Mouse (Mus musculus): ENCODE measurements at regions not wholly inside any gene's neighbourhood (a gene's known extent, or its start where the extent isn't known, plus 50 kb on each side); places are given as distances from the start of the nearest gene placed in this dataset.

GRCm38 (mm10) chr10:16438414-16438813 is 1284.6 kb upstream of the Cited2 start:
- ATAC-seq (ENCODE audit: insufficient number of reproducible peaks, insufficient read depth, low FRiP score, low TSS enrichment, low read depth), result no peak
- Histone ChIP-seq H3K27ac (no peak overlapping the region), H3K9me3 (no peaks in the 10 kb centered on the region), H3K4me2 (no peak overlapping the region), H3K9ac (no peak overlapping the region), H3K4me1 (peaks cover 4% of the 10 kb centered on the region; the same call in 1 of the 2 replicates), H3K4me3 (no peak overlapping the region), H3K36me3 (no peaks in the 10 kb centered on the region), H3K27me3 (no peaks in the 10 kb centered on the region)
- 86% methylated on average over 4 of the region's 4 CpGs for WGBS

- Histone ChIP-seq H3K4me1 (peaks cover 4% of the 10 kb centered on the region; the same call in 1 of the 2 replicates), H3K27ac (no peak overlapping the region), H3K9me3 (no peaks in the 10 kb centered on the region), H3K9ac (no peak overlapping the region), H3K4me2 (no peak overlapping the region), H3K4me3 (no peak overlapping the region), H3K27me3 (no peaks in the 10 kb centered on the region), H3K36me3 (no peaks in the 10 kb centered on the region)
- WGBS, result 46% methylated on average over 3 of the region's 3 CpGs
- ATAC-seq (ENCODE audit: insufficient number of reproducible peaks, insufficient read depth, low FRiP score, low TSS enrichment, low read depth), result no peak
Observed at GRCm38 (mm10) chr10:16440932-16441640, 1281.9 kb upstream of the Cited2 start.

GRCm38 (mm10) chr10:16441661-16442072 is 1281.4 kb upstream of the Cited2 start:
- H3K4me1 ChIP-seq, result peaks cover 4% of the 10 kb centered on the region; the same call in 1 of the 2 replicates
- H3K9me3 ChIP-seq, result no peaks in the 10 kb centered on the region
- H3K9ac ChIP-seq, result no peak overlapping the region
- H3K4me2 ChIP-seq, result no peak overlapping the region
- ATAC-seq (ENCODE audit: insufficient number of reproducible peaks, insufficient read depth, low FRiP score, low TSS enrichment, low read depth), result no peak
- no peak overlapping the region for H3K27ac ChIP-seq
- no peaks in the 10 kb centered on the region for H3K27me3 ChIP-seq
- no peaks in the 10 kb centered on the region for H3K36me3 ChIP-seq
- H3K4me3 ChIP-seq, result no peak overlapping the region
- 69% methylated on average over 2 of the region's 2 CpGs for whole genome bisulfite sequencing

- Histone ChIP-seq H3K9ac (no peak overlapping the region), H3K4me2 (no peak overlapping the region), H3K4me1 (peaks cover 4% of the 10 kb centered on the region; the same call in 1 of the 2 replicates), H3K9me3 (no peaks in the 10 kb centered on the region), H3K36me3 (no peaks in the 10 kb centered on the region), H3K27ac (no peak overlapping the region), H3K27me3 (no peaks in the 10 kb centered on the region), H3K4me3 (no peak overlapping the region)
- no peak for ATAC-seq (ENCODE audit: insufficient number of reproducible peaks, insufficient read depth, low FRiP score, low TSS enrichment, low read depth)
Observed at GRCm38 (mm10) chr10:16443901-16444300, 1279.1 kb upstream of the Cited2 start.

- ATAC-seq (ENCODE audit: insufficient number of reproducible peaks, insufficient read depth, low FRiP score, low TSS enrichment, low read depth), result no peak
- Histone ChIP-seq H3K4me3 (no peak overlapping the region), H3K4me2 (no peak overlapping the region), H3K9ac (no peak overlapping the region), H3K27me3 (no peaks in the 10 kb centered on the region), H3K4me1 (no peaks in the 10 kb centered on the region), H3K36me3 (no peaks in the 10 kb centered on the region), H3K27ac (no peak overlapping the region), H3K9me3 (no peaks in the 10 kb centered on the region)
- WGBS, result 61% methylated on average over 3 of the region's 3 CpGs
Observed at GRCm38 (mm10) chr10:16467935-16468334, 1255.1 kb upstream of the Cited2 start.

GRCm38 (mm10) chr10:16469711-16470110 is 1253.3 kb upstream of the Cited2 start:
- no peaks in the 10 kb centered on the region for H3K36me3 ChIP-seq
- no peaks in the 10 kb centered on the region for H3K9me3 ChIP-seq
- no peak for ATAC-seq (ENCODE audit: insufficient number of reproducible peaks, insufficient read depth, low FRiP score, low TSS enrichment, low read depth)
- H3K4me2 ChIP-seq, result no peak overlapping the region
- H3K27ac ChIP-seq, result no peak overlapping the region
- no peaks in the 10 kb centered on the region for H3K27me3 ChIP-seq
- H3K4me3 ChIP-seq, result no peak overlapping the region
- H3K4me1 ChIP-seq, result no peaks in the 10 kb centered on the region
- WGBS, result 49% methylated on average over 1 of the region's 1 CpGs
- no peak overlapping the region for H3K9ac ChIP-seq

- Histone ChIP-seq H3K4me1 (no peaks in the 10 kb centered on the region), H3K4me3 (no peak overlapping the region), H3K27me3 (no peaks in the 10 kb centered on the region), H3K27ac (no peak overlapping the region), H3K4me2 (no peak overlapping the region), H3K9me3 (no peaks in the 10 kb centered on the region), H3K9ac (no peak overlapping the region), H3K36me3 (no peaks in the 10 kb centered on the region)
- WGBS, result 66% methylated on average over 1 of the region's 1 CpGs
- no peak for ATAC-seq (ENCODE audit: insufficient number of reproducible peaks, insufficient read depth, low FRiP score, low TSS enrichment, low read depth)
Observed at GRCm38 (mm10) chr10:16473952-16474521, 1249.0 kb upstream of the Cited2 start.

GRCm38 (mm10) chr10:16498580-16498979 is 1224.4 kb upstream of the Cited2 start:
- 76% methylated on average over 1 of the region's 1 CpGs for WGBS
- Histone ChIP-seq H3K36me3 (no peaks in the 10 kb centered on the region), H3K9ac (no peak overlapping the region), H3K4me2 (no peak overlapping the region), H3K27ac (no peak overlapping the region), H3K9me3 (no peaks in the 10 kb centered on the region), H3K4me3 (no peak overlapping the region), H3K27me3 (no peaks in the 10 kb centered on the region), H3K4me1 (no peaks in the 10 kb centered on the region)
- ATAC-seq (ENCODE audit: insufficient number of reproducible peaks, insufficient read depth, low FRiP score, low TSS enrichment, low read depth), result no peak

- Histone ChIP-seq H3K4me2 (no peak overlapping the region), H3K27me3 (no peaks in the 10 kb centered on the region), H3K36me3 (no peaks in the 10 kb centered on the region), H3K4me1 (no peaks in the 10 kb centered on the region), H3K9ac (no peak overlapping the region), H3K4me3 (no peak overlapping the region), H3K9me3 (no peaks in the 10 kb centered on the region), H3K27ac (no peak overlapping the region)
- no peak for ATAC-seq (ENCODE audit: insufficient number of reproducible peaks, insufficient read depth, low FRiP score, low TSS enrichment, low read depth)
- WGBS, result 55% methylated on average over 2 of the region's 2 CpGs
Observed at GRCm38 (mm10) chr10:16507681-16508080, 1215.3 kb upstream of the Cited2 start.

- WGBS, result 40% methylated on average over 6 of the region's 6 CpGs
- no peak overlapping the region for H3K27ac ChIP-seq
- H3K4me2 ChIP-seq, result no peak overlapping the region
- ATAC-seq (ENCODE audit: insufficient number of reproducible peaks, insufficient read depth, low FRiP score, low TSS enrichment, low read depth), result no peak
- H3K36me3 ChIP-seq, result no peaks in the 10 kb centered on the region
- no peak overlapping the region for H3K9ac ChIP-seq
- no peak overlapping the region for H3K4me3 ChIP-seq
- H3K4me1 ChIP-seq, result no peaks in the 10 kb centered on the region
- no peaks in the 10 kb centered on the region for H3K9me3 ChIP-seq
- H3K27me3 ChIP-seq, result no peaks in the 10 kb centered on the region
Observed at GRCm38 (mm10) chr10:16508161-16508560, 1214.9 kb upstream of the Cited2 start.

GRCm38 (mm10) chr10:16514656-16515055 is 1208.4 kb upstream of the Cited2 start:
- no peak overlapping the region for H3K4me2 ChIP-seq
- no peaks in the 10 kb centered on the region for H3K9me3 ChIP-seq
- ATAC-seq (ENCODE audit: insufficient number of reproducible peaks, insufficient read depth, low FRiP score, low TSS enrichment, low read depth), result no peak
- H3K27ac ChIP-seq, result no peak overlapping the region
- H3K9ac ChIP-seq, result no peak overlapping the region
- no peaks in the 10 kb centered on the region for H3K4me1 ChIP-seq
- H3K4me3 ChIP-seq, result no peak overlapping the region
- no peaks in the 10 kb centered on the region for H3K36me3 ChIP-seq
- WGBS, result 70% methylated on average over 2 of the region's 2 CpGs
- H3K27me3 ChIP-seq, result no peaks in the 10 kb centered on the region

GRCm38 (mm10) chr10:16521895-16522294 is 1201.1 kb upstream of the Cited2 start:
- H3K9me3 ChIP-seq, result no peaks in the 10 kb centered on the region
- no peaks in the 10 kb centered on the region for H3K36me3 ChIP-seq
- no peak for ATAC-seq (ENCODE audit: insufficient number of reproducible peaks, insufficient read depth, low FRiP score, low TSS enrichment, low read depth)

More at GRCm38 (mm10) chr10:16521895-16522294, 1201.1 kb upstream of the Cited2 start:
- H3K27me3 ChIP-seq, result no peaks in the 10 kb centered on the region
- H3K9ac ChIP-seq, result no peak overlapping the region
- H3K27ac ChIP-seq, result no peak overlapping the region
- H3K4me1 ChIP-seq, result no peaks in the 10 kb centered on the region
- H3K4me2 ChIP-seq, result no peak overlapping the region
- H3K4me3 ChIP-seq, result no peak overlapping the region

Measured in embryonic facial prominence, embryonic 13.5 days (tissue).